Mouse (Mus musculus) hindbrain, embryonic 14.5 days (tissue): ENCODE measurements around the gene Atad1. TPM values are rescaled to one million over a fixed set of nuclear protein-coding genes. Genes with fewer than 3 reads are reported as not detected.

ENCODE experiments used
- ATAC-seq: fragments of 200-750 bp; cut with Nextera tagmentation; 2 replicates; pipeline ENCODE4 v1.8.0; 2017; ENCODE audit warnings: moderate number of reproducible peaks, mild to moderate bottlenecking, moderate TSS enrichment, moderate library complexity; ENCODE audit not compliant: low FRiP score
- DNase-seq: peaks from one replicate; pipeline ENCODE4 v3.0.0-alpha.2; 2015; ENCODE audit warnings: low spot score
- H3K27ac ChIP-seq: fragments of 300-500 bp; sonication (generic); 2 replicates; pipeline ENCODE4 v1.5.1; 2014; ENCODE audit warnings: mild to moderate bottlenecking, moderate library complexity
- H3K27me3 ChIP-seq: fragments of 300-500 bp; sonication (generic); 2 replicates; pipeline ENCODE4 v1.6.1; 2014; ENCODE audit warnings: mild to moderate bottlenecking, low read length, mixed read lengths; ENCODE audit not compliant: control insufficient read depth, insufficient read depth
- H3K36me3 ChIP-seq: fragments of 300-500 bp; sonication (generic); replicated peaks from 2 replicates; pipeline ENCODE4 v1.6.1; 2014; ENCODE audit not compliant: control insufficient read depth, insufficient read depth
- H3K4me1 ChIP-seq: fragments of 300-500 bp; sonication (generic); replicated peaks from 2 replicates; pipeline ENCODE4 v1.6.1; 2014; ENCODE audit warnings: antibody characterized with exemption, low read length, mixed read lengths; ENCODE audit not compliant: control insufficient read depth, insufficient read depth
- H3K4me2 ChIP-seq: fragments of 300-500 bp; sonication (generic); replicated peaks from 2 replicates; pipeline ENCODE4 v1.6.1; 2014; ENCODE audit warnings: mild to moderate bottlenecking, moderate library complexity
- H3K4me3 ChIP-seq: fragments of 300-500 bp; sonication (generic); replicated peaks from 2 replicates; pipeline ENCODE4 v1.5.1; 2014; ENCODE audit warnings: mild to moderate bottlenecking, low read length
- H3K9ac ChIP-seq: fragments of 300-500 bp; sonication (generic); 2 replicates; pipeline ENCODE4 v1.6.1; 2014
- H3K9me3 ChIP-seq: fragments of 300-500 bp; sonication (generic); 2 replicates; pipeline ENCODE4 v1.6.1; 2016; ENCODE audit warnings: low read length; ENCODE audit not compliant: control insufficient read depth
- WGBS: fragments of 180-500 bp; shearing (Covaris S2); extraction: QIAGEN DNeasy Blood & Tissue Kit; methylation state at CpG from one replicate; pipeline ENCODE4 v1.1.7; 2014; 5-methylcytosine and 5-hydroxymethylcytosine counted together
- polyA plus RNA-seq: library from polyadenylated mRNA; unstranded; fragments of >200 nt; fragmentation: Nextera tagmentation; extraction: Ambion mirVana; gene quantifications from 2 replicates; pipeline ENCODE4 v1.2.1, GENCODE M21; 2014

The Atad1 gene
- polyA plus RNA-seq, 1 experiment from 2014 or later, result 128 TPM

- no peak for ATAC-seq
- Histone ChIP-seq H3K9me3 (no peaks in the 10 kb centered on the region), H3K36me3 (no peaks in the 10 kb centered on the region), H3K4me1 (no peaks in the 10 kb centered on the region), H3K9ac (no peak overlapping the region), H3K4me2 (no peak overlapping the region), H3K27me3 (no peaks in the 10 kb centered on the region), H3K4me3 (no peak overlapping the region), H3K27ac (no peak overlapping the region)
- WGBS, result 91% methylated on average over 8 of the region's 8 CpGs
- DNase-seq, result no peak
Observed at GRCm38 (mm10) chr19:32665243-32665642, 74.3 kb downstream of the Atad1 start.

- 95% methylated on average over 6 of the region's 6 CpGs for WGBS
- Histone ChIP-seq H3K4me2 (no peak overlapping the region), H3K4me1 (no peaks in the 10 kb centered on the region), H3K9ac (no peak overlapping the region), H3K27me3 (no peaks in the 10 kb centered on the region), H3K36me3 (no peaks in the 10 kb centered on the region), H3K4me3 (no peak overlapping the region), H3K9me3 (no peaks in the 10 kb centered on the region), H3K27ac (no peak overlapping the region)
- ATAC-seq (no peak), DNase-seq (no peak)
Observed at GRCm38 (mm10) chr19:32662936-32663335, 76.7 kb downstream of the Atad1 start.

- DNase-seq, result no peak
- no peak overlapping the region for H3K4me2 ChIP-seq
- H3K4me3 ChIP-seq, result no peak overlapping the region
- ATAC-seq, result no peak
- H3K36me3 ChIP-seq, result no peaks in the 10 kb centered on the region
- no peaks in the 10 kb centered on the region for H3K9me3 ChIP-seq
- WGBS, result 89% methylated on average over 5 of the region's 5 CpGs
- H3K9ac ChIP-seq, result no peak overlapping the region
- no peak overlapping the region for H3K27ac ChIP-seq
- H3K4me1 ChIP-seq, result no peaks in the 10 kb centered on the region
- no peaks in the 10 kb centered on the region for H3K27me3 ChIP-seq
Observed at GRCm38 (mm10) chr19:32659346-32659745, 80.2 kb downstream of the Atad1 start.

GRCm38 (mm10) chr19:32653630-32654362, 85.8 kb downstream of the Atad1 start:
- Histone ChIP-seq H3K27ac (no peak overlapping the region), H3K4me2 (no peak overlapping the region), H3K4me1 (no peaks in the 10 kb centered on the region), H3K36me3 (no peaks in the 10 kb centered on the region), H3K9ac (no peak overlapping the region), H3K9me3 (no peaks in the 10 kb centered on the region), H3K4me3 (no peak overlapping the region), H3K27me3 (no peaks in the 10 kb centered on the region)
- no peak for DNase-seq
- no peak for ATAC-seq
- WGBS, result 90% methylated on average over 7 of the region's 7 CpGs

- Histone ChIP-seq H3K4me2 (no peak overlapping the region), H3K27ac (no peak overlapping the region), H3K27me3 (no peaks in the 10 kb centered on the region), H3K9ac (no peak overlapping the region), H3K4me3 (no peak overlapping the region), H3K36me3 (no peaks in the 10 kb centered on the region), H3K4me1 (peaks cover 1% of the 10 kb centered on the region; the same call in 1 of the 2 replicates), H3K9me3 (no peaks in the 10 kb centered on the region)
- DNase-seq (no peak), ATAC-seq (no peak)
- WGBS, result 87% methylated on average over 5 of the region's 5 CpGs
Observed at GRCm38 (mm10) chr19:32653122-32653521, 86.5 kb downstream of the Atad1 start.

- no peaks in the 10 kb centered on the region for H3K27me3 ChIP-seq
- no peaks in the 10 kb centered on the region for H3K36me3 ChIP-seq
- peaks cover 3% of the 10 kb centered on the region; the same call in 1 of the 2 replicates for H3K4me1 ChIP-seq
- H3K27ac ChIP-seq, result no peak overlapping the region
- H3K4me3 ChIP-seq, result no peak overlapping the region
- no peak overlapping the region for H3K4me2 ChIP-seq
- WGBS, result 89% methylated on average over 5 of the region's 5 CpGs
- no peaks in the 10 kb centered on the region for H3K9me3 ChIP-seq
- H3K9ac ChIP-seq, result no peak overlapping the region
- ATAC-seq (no peak), DNase-seq (no peak)
Observed at GRCm38 (mm10) chr19:32651046-32651445, 88.5 kb downstream of the Atad1 start.

- ATAC-seq, result no peak; the same call in 1 of the 2 replicates
- no peak overlapping the region for H3K4me2 ChIP-seq
- 6% methylated on average over 10 of the region's 10 CpGs for WGBS
- no peaks in the 10 kb centered on the region for H3K9me3 ChIP-seq
- H3K27ac ChIP-seq, result no peak overlapping the region
- DNase-seq, result no peak
- no peaks in the 10 kb centered on the region for H3K36me3 ChIP-seq
- H3K9ac ChIP-seq, result no peak overlapping the region
- H3K27me3 ChIP-seq, result no peaks in the 10 kb centered on the region
- H3K4me3 ChIP-seq, result no peak overlapping the region
- peaks cover 3% of the 10 kb centered on the region; the same call in 1 of the 2 replicates for H3K4me1 ChIP-seq
Observed at GRCm38 (mm10) chr19:32648019-32648571, 91.5 kb downstream of the Atad1 start.

GRCm38 (mm10) chr19:32646382-32646781, 93.2 kb downstream of the Atad1 start:
- Histone ChIP-seq H3K9me3 (no peaks in the 10 kb centered on the region), H3K27me3 (no peaks in the 10 kb centered on the region), H3K4me3 (no peak overlapping the region), H3K36me3 (no peaks in the 10 kb centered on the region), H3K4me2 (no peak overlapping the region), H3K4me1 (peaks cover 3% of the 10 kb centered on the region; the same call in 1 of the 2 replicates), H3K9ac (no peak overlapping the region), H3K27ac (no peak overlapping the region)
- no peak for ATAC-seq
- 92% methylated on average over 3 of the region's 3 CpGs for WGBS
- DNase-seq, result no peak

- no peak overlapping the region for H3K4me3 ChIP-seq
- 93% methylated on average over 7 of the region's 7 CpGs for WGBS
- DNase-seq, result no peak
- H3K9me3 ChIP-seq, result no peaks in the 10 kb centered on the region
- no peak overlapping the region for H3K9ac ChIP-seq
- no peak overlapping the region for H3K27ac ChIP-seq
- no peak for ATAC-seq
- H3K4me1 ChIP-seq, result peaks cover 3% of the 10 kb centered on the region; the same call in 1 of the 2 replicates
- H3K4me2 ChIP-seq, result no peak overlapping the region
- no peaks in the 10 kb centered on the region for H3K27me3 ChIP-seq
- H3K36me3 ChIP-seq, result no peaks in the 10 kb centered on the region
Observed at GRCm38 (mm10) chr19:32645939-32646338, 93.6 kb downstream of the Atad1 start.
